Mouse (Mus musculus): ENCODE measurements around the gene Slc9a6.

The Slc9a6 gene

GRCm38 (mm10) chrX:56609623-56610317 is at the start of gene Slc9a6:
Slc9a6 (plus strand) TSS chrX:56609757.
- in situ Hi-C loops (cut with MboI; ENCODE audit: low pct_unique_long_range_greater_than_20kb in 1 of 2, low sequenced_read_pairs in 2 of 2, unreplicated experiment in 1 of 2), result no loop called here

DNA sequence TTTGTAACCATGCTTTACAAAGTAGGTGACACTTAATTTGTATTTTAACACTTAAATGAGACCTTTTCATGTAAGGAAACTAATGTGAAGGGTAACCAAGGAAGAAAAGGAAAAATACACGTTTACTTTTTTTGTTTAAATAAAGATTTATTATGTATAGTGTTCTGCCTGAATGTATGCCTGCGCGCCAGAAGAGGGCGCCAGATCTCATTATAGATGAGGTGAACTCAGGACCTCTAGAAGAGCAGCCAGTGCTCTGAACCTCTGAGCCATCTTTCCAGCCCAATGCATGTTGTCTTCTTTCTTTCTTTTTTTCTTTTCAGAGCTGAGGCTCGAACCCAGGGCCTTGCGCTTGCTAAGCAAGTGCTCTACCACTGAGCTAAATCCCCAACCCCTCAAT is 37.1 kb upstream of the Slc9a6 start:
- in situ Hi-C loops (cut with MboI; ENCODE audit: low pct_unique_long_range_greater_than_20kb in 1 of 2, low sequenced_read_pairs in 2 of 2, unreplicated experiment in 1 of 2), result no loop called here

DNA sequence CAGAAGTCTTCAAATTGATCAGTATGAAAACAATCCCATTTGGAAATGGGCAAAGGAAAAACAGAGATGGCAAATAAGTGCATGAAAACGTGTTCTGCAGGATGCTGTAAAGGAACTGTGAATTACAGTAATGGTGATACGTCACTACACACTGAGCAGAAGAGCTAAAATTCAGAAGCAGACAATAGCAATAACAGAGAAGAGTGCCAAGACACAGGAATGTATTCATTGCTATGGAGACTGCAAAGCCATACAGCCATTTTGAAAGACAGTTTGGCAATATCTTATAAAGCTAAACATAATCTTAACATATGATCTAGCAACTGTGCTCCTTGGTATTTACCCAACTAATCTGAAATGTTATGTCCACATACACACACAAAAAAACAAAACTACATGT is 31.4 kb upstream of the Slc9a6 start:
- in situ Hi-C loops (cut with MboI; ENCODE audit: low pct_unique_long_range_greater_than_20kb in 1 of 2, low sequenced_read_pairs in 2 of 2, unreplicated experiment in 1 of 2), result no loop called here

- in situ Hi-C loops (cut with MboI; ENCODE audit: low pct_unique_long_range_greater_than_20kb in 1 of 2, low sequenced_read_pairs in 2 of 2, unreplicated experiment in 1 of 2), result no loop called here
These were observed 12.2 kb upstream of the Slc9a6 start for GRCm38 (mm10) chrX:56597219-56597886.

GRCm38 (mm10) chrX:56597887-56598640 is 11.5 kb upstream of the Slc9a6 start, which contains the start of gene Mmgt1:
Mmgt1 (minus strand) TSS chrX:56598069.
- in situ Hi-C loops (cut with MboI; ENCODE audit: low pct_unique_long_range_greater_than_20kb in 1 of 2, low sequenced_read_pairs in 2 of 2, unreplicated experiment in 1 of 2), result no loop called here

DNA sequence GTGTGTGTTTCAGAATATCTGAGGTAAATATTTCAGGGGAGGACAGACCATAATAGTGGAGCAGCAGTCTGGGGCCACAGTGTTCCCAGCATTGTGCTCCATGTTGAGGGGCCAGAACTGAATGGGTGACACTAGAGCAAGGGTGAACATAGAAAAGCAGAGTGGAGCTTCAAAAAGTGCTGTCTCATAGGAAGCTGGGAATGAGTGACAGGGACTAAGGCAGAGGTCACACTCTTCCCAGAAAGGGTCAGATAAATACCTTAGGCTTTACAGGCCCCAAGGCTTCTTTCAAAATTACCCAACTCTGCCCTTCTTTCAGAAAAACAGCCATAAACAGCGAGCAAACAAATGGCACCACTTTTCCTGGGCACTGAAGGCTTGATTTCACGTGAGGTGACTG is 3.0 kb upstream of the Slc9a6 start:
- in situ Hi-C loops (cut with MboI; ENCODE audit: low pct_unique_long_range_greater_than_20kb in 1 of 2, low sequenced_read_pairs in 2 of 2, unreplicated experiment in 1 of 2), result no loop called here

DNA sequence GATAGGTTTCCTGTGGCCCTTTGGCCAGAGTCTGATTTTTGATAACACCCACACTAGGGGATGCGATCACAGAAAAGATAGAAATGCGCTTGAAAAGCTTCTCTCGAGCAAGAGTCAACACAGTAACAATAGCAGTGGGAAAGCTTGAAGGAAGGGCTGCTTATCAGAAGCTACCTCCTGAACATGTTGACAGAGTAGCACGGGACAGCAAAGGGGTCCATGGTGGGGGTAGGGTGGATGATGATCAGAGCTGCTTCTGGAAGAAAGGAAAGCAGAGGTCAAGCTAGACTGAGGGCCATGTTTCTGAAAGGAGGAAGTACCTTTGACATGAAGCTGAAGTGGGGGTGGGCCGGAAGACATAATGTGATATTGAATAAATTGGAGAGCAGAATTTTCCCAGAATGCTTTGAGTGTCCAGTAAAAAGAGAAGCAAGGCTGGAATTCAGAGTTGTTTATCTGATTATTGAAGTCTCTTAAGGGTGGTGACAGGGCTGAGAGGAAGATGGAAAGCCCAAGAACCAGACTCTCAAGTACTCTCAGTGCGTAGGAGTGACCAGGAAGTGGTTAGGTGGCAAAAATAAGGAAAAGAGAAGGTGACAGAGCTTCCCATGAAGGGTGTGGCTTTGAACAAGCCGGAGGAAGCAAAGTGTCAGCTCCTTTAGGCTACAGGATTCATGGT is 2.4 kb upstream of the Slc9a6 start:
- in situ Hi-C loops (cut with MboI; ENCODE audit: low pct_unique_long_range_greater_than_20kb in 1 of 2, low sequenced_read_pairs in 2 of 2, unreplicated experiment in 1 of 2), result no loop called here

DNA sequence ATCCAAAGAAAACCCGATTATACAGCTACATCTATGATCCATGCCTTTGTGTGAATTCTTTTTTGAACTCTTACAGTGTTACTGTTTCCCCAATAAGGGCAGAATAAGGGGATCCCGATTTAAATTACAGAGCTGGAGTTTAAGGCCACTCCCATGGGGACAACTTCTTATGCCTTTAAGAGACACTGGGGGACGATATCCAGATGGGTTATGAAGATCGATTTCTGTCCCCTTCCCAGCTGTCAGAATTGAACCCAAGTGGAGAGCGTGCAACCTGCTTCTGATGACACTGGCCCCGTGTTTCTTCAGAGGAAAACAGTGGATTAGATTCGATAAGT is 303 bp upstream of the Slc9a6 start:
- in situ Hi-C loops (cut with MboI; ENCODE audit: low pct_unique_long_range_greater_than_20kb in 1 of 2, low sequenced_read_pairs in 2 of 2, unreplicated experiment in 1 of 2), result no loop called here

- in situ Hi-C loops (cut with MboI; ENCODE audit: low pct_unique_long_range_greater_than_20kb in 1 of 2, low sequenced_read_pairs in 2 of 2, unreplicated experiment in 1 of 2), result no loop called here
These were observed 749 bp downstream of the Slc9a6 start for GRCm38 (mm10) chrX:56610318-56610694.

DNA sequence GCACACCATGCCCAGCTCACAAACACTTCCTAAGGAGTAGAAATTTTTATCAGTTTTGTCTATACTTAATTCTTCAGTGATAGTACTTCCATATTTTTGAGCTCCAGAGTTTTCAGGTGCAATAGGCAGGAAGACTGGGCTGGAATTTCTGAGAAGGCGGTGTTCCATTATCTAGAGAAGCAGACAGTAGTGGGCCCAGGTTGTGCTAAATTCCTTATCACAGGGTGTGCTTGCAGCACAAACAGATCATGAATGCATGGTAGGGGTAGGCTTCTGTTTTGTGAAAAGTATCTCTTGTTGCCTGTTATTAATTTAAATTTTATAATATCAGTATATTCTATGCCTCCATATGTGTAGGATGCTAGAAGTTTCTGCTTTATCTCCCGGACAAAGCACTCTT is 5.7 kb downstream of the Slc9a6 start:
- in situ Hi-C loops (cut with MboI; ENCODE audit: low pct_unique_long_range_greater_than_20kb in 1 of 2, low sequenced_read_pairs in 2 of 2, unreplicated experiment in 1 of 2), result no loop called here

GRCm38 (mm10) chrX:56636185-56636584 is 26.6 kb downstream of the Slc9a6 start:
- in situ Hi-C loops (cut with MboI; ENCODE audit: low pct_unique_long_range_greater_than_20kb in 1 of 2, low sequenced_read_pairs in 2 of 2, unreplicated experiment in 1 of 2), result no loop called here

DNA sequence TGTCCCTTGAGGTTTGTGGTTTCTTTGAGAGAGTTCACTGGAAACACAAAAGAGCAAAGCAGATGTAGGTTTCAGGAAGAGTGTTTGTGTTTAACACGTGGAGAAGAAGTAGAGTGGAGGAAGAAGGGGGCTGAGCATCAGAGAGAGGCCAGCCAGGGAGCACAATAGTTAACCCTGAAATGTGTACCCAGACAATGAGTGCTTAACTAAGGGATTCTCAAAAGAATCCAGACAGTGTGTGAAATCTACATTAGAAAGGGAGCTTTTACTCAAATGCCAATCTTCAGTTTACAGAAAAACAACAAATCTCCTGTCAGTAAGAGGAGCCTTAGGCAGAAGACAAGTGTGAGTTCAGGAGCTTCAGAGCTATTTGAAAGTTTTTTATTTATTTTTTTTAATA is 30.5 kb downstream of the Slc9a6 start:
- in situ Hi-C loops (cut with MboI; ENCODE audit: low pct_unique_long_range_greater_than_20kb in 1 of 2, low sequenced_read_pairs in 2 of 2, unreplicated experiment in 1 of 2), result no loop called here

DNA sequence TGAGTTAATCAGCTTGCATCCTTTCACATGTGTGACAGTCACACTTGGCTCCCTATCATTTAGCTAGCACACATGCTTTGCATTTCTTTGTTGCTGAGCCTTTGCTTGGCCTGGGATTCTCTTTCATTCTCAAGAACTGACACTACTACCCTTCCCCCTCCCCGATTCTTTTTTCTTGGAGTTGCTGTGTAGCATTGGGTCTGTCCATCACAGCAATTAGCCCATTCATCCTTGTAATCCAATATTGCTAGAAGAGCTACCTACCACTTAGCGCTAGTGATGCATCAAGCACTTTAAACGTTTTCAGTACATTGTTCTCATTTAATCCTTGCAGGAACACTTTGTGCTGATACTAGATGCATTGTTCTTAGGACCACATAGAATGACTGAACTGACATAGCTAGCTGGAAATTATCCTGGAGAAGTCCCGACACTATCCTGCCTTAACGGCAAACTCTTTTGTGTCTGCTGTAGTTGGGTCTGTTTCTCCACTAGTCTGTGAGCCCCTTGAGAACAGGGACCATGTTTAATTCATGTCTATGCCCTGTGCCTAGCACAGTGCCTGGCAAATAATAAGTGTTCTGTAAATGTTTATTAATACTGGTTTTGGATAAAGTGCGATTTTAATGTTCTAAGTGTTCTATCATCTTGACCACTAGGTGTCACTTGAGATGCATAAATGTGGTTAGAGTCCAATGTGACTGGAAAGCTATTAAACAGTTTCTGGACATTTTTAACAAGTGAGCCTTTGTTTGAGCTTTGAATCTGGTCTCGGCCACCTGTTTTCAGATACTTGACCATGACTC is 40.2 kb downstream of the Slc9a6 start:
- in situ Hi-C loops (cut with MboI; ENCODE audit: low pct_unique_long_range_greater_than_20kb in 1 of 2, low sequenced_read_pairs in 2 of 2, unreplicated experiment in 1 of 2), result no loop called here

DNA sequence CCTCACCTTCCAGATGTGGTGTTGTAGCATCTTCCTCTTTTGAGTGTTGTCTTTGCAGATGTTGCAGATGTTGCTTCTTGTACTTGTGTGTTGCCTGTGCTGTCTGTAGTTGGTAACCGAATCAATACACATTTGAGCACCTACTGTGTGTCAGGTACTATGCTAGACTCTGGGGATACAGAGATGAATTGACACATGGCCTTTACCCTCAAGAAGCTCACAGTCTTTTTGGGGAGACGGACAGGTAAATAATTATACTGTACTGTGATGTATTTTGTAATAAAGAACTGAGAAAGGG is 40.7 kb downstream of the Slc9a6 start:
- in situ Hi-C loops (cut with MboI; ENCODE audit: low pct_unique_long_range_greater_than_20kb in 1 of 2, low sequenced_read_pairs in 2 of 2, unreplicated experiment in 1 of 2), result no loop called here

- in situ Hi-C loops (cut with MboI; ENCODE audit: low pct_unique_long_range_greater_than_20kb in 1 of 2, low sequenced_read_pairs in 2 of 2, unreplicated experiment in 1 of 2), result no loop called here
These were observed 41.3 kb downstream of the Slc9a6 start for GRCm38 (mm10) chrX:56650885-56651284.

GRCm38 (mm10) chrX:56651738-56652137 is 42.2 kb downstream of the Slc9a6 start:
- in situ Hi-C loops (cut with MboI; ENCODE audit: low pct_unique_long_range_greater_than_20kb in 1 of 2, low sequenced_read_pairs in 2 of 2, unreplicated experiment in 1 of 2), result no loop called here

DNA sequence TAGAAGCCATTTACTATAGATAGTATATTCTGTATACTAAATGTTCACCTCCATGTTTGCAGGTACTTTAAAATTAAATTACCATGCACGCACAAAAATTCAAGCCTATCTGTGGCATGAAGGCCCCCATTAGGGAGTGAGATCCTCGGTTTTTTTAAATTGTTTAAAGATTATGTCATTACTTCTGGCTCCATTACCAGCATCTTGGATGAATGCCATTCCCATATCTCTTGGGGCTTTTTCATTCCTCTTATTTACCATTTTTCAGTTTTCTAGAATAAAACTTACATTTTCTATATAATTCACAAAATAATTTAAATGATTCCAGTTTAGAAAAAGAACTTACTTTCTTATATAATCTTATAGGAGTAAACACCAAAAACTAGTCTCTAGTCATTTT is 46.1 kb downstream of the Slc9a6 start:
- in situ Hi-C loops (cut with MboI; ENCODE audit: low pct_unique_long_range_greater_than_20kb in 1 of 2, low sequenced_read_pairs in 2 of 2, unreplicated experiment in 1 of 2), result no loop called here

DNA sequence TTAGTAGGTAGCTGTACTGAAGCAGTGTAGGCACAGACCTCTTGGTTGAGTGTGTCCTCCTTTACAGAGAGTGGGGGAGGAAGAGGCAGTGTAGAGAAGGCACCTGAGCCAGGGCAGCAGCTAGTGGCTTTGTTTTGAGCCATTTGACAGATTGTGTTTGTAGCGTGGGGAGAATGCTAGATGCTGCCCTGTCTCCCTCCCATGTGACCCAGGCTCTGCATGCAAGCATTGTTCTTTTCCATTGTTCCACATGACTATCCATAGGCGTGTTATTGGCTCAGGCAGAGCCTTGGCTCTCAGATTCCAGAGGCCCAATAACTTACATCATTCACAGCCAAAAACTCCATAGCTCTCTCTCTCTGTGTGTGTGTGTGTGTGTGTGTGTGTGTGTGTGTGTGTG is 49.7 kb downstream of the Slc9a6 start:
- in situ Hi-C loops (cut with MboI; ENCODE audit: low pct_unique_long_range_greater_than_20kb in 1 of 2, low sequenced_read_pairs in 2 of 2, unreplicated experiment in 1 of 2), result no loop called here

- in situ Hi-C loops (cut with MboI; ENCODE audit: low pct_unique_long_range_greater_than_20kb in 1 of 2, low sequenced_read_pairs in 2 of 2, unreplicated experiment in 1 of 2), result no loop called here
These were observed 51.6 kb downstream of the Slc9a6 start for GRCm38 (mm10) chrX:56661143-56661542.

Measured in mouse embryonic stem cell (cell line).